Mouse (Mus musculus) gastrocnemius, adult 18-20 months (tissue): ENCODE measurements around the gene Eps8l1. TPM values are rescaled to one million over a fixed set of nuclear protein-coding genes. Genes with fewer than 3 reads are reported as not detected.
"Not testable (repeated sequence)": the region's sequence is repeated elsewhere in the genome, so short reads cannot be mapped to it uniquely, and the experiment has no call there.

Source experiments
- DNase-seq: peaks from one replicate; pipeline ENCODE4 v3.0.0; 2021; ENCODE audit warnings: low spot score
- long read RNA-seq, 2 experiments: library from polyadenylated mRNA; stranded (forward); transcript quantifications; one replicate each; pipeline ENCODE4 v2.0.0; 2021
- total RNA-seq, 2 experiments: library from RNA; stranded (reverse); gene quantifications; 2 replicates each; pipeline ENCODE4 v1.2.3; 2021

Gene Eps8l1
- total RNA-seq = 1 to 10 TPM; 1.9 to 3.5 TPM
- long read RNA-seq, experiment 1 = 0 reads
- long read RNA-seq, experiment 2, partial matches to known transcripts = 1 of 2 reads
- long read RNA-seq, experiment 2, other reads (novel, unspliced or antisense) = 0 of 2 reads

DNA sequence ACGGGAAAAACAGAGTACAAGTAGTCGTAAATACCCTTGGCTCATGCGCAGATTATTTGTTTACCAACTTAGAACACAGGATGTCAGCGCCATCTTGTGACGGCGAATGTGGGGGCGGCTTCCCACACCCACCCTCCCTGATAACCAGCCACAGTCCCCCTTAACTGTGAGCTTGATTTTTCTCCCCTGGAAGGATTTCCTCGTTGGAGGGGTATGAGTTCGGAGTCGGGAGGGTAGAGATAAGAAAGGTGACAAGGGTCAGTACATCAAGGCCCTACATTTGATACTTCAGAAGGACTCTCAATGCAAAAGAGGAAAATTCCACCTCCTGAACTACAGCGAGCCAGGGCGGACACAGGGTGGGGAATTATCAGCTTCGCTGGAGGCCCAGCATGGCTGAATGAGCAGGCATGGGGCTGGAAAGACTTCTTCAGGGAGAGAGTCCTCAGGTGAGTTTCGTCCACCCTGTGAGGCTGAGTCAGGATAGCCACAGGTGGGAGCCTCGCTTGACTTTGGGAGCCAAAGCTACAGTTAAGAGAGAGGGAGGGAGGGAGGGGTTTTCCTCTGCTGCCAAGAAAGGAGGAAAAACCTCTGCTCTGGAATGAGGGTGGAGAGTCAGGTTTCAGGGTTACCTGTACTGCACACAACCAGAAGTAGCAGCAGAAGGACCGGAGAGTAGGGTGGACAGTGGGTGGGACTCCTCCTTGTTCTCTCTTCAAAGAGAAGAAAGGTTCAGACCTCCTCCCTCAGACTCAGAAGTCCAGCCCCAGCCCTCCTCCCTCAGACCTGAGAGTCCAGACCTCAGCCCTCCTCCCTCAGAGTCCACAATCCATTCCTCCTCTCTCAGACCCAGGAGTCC, at the start of gene Eps8l1:
Gene Eps8l1, plus strand, starts transcription at position 99 of the 859 bp plus-strand sequence.
- DNase-seq = no peak

- not testable (repeated sequence) for DNase-seq
These were observed 48.1 kb upstream of the Eps8l1 start for GRCm38 (mm10) chr7:4412406-4412805.

DNA sequence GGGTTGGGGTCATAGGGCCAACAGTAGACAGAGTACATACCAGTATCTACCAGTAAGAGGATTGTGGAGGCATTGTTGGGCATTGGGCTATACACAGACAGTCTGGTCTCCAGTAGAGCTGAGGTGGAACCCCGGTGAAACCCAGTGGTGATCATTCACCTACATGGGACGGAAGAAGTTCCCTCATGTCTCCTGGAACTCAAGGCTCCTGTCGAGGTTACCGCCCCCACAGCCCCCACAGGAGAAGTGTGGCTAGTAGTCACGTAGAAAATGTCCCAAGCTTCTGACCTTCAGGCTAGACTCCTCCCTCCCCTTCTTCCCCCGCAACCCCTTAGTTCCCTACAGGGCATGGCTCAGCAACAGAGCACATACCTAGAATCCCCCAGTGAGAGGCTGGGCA, 40.8 kb upstream of the Eps8l1 start:
- DNase-seq = no peak

DNA sequence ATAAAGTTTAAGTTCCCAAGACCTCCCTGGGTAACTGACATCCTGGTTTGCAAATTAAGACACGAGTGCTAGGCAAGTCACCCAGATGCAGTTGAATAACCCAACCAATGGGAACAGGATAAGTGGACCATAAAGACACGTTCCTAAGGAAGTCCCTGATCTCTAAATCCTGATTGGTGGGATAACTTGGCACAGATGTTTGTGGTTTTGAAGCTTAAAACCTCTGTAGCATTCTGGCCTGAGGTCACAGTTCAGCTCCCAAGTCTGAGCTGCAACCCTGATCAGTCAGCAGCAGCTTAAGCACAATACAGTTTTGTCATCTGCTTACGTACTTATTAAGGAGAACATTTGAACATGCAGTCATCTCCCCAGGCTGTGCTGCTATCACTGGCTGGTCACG, 40.2 kb upstream of the Eps8l1 start:
- DNase-seq = no peak

DNA sequence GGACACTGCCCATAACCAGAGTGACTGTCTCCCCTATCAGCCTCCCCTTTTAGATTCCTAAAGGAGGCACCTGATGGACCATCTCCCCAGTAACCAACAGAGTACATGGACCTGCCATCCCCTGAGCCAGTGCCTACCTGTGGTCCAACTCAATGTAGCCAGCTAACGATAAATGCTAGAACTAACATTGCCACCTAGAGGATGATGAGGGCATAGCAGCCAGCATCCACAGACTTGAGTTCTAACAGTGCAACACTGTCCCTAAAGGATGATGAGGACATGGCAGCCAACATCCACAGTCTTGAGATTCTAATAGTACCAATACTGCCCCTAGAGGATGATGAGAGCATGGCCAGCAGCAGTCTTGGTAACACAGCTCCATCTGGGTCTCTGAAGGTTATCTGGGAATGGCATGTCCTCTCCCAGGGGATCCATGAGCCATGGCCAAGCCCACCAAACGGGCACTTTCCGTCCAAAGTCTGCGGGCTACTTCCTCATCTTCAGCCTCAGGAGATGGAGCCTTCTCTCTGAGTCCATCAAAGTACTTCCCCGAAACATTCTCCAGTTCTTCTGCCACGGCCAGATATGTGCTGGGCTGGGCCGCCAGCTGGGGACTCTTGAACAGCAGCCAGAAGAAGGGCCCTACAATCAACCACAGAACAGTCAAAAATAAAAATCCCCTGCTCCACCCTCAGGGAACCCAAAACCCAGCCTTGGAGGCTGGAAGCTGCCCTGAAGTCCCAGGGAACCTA, 33.1 kb upstream of the Eps8l1 start:
- peak; percentile 89 for DNase-seq

GRCm38 (mm10) chr7:4430246-4430844, 30.1 kb upstream of the Eps8l1 start:
- DNase-seq = no peak

GRCm38 (mm10) chr7:4431548-4431947, 28.9 kb upstream of the Eps8l1 start:
- DNase-seq = peak; percentile 60

DNA sequence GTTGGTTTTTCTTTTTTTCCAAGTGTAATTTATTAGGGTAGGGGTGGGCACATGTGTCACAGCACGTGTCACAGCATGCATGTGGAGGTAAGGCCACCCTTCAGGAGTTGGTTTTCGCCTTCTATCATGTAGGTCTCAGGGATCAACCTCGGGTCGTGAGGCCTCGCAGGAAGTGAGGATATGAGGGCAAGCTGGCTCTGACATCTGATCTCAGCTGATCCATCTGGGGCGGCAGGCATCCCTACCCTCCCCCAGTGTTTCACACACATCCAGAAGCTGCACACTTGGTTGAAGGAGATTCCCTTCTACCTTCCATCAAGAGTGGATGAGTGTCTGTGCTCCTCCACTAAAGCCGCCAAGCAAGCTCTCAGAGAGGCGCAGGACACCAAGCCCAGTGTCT, 28.4 kb upstream of the Eps8l1 start:
- no peak for DNase-seq

DNA sequence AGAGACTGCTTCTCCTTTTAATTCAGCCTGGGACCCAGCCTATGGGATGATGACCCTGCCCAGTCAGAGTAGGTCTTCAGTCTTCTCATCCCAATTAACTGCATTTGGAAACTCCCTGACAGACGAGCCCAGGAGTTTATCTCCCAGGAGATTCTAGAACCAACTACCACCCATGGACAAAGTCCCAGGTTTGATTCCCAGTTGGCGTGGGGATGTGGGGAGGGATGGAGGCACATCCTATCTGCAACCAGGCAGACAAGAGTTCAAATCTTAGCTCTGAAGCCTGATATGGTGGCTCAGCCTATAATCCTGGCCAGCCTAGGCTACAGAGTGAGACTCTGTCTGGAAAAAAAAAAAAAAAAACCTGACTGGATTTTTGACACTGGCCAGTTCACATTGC, 22.8 kb upstream of the Eps8l1 start:
- DNase-seq = no peak

- DNase-seq = no peak
These were observed 19.9 kb upstream of the Eps8l1 start for GRCm38 (mm10) chr7:4440549-4440948.

DNA sequence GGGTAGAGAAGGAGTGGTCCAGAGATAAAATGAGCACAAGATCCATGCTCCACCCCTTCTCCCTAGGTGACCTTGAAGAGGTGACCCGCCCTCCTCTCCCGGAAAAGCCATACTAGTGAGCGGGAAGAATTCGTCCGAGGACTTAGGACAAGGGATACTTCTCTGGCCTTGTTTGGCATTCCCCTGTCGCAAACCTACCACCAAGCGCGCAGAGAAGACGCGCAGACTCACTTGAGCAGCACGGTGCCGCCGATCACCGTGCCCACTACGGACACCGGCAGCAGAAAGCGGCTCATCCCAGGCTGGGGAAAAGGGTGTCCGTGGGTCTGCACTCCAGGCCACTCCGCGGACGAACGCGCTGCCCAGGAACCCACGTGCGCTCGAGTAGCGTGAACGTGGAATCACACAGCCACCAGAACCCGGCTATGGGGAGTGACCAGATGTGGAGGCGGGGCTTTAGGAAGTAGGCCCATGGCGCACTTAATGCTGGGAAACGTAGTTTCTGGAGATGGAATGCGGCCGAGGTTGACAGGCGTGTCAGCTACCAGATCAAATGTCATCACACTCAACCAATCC, 15.2 kb upstream of the Eps8l1 start, which contains the start of gene Rdh13:
Gene Rdh13, minus strand, starts transcription at position 434 of the 576 bp plus-strand sequence.
- DNase-seq = peak; percentile 95

- DNase-seq = no peak
These were observed 13.3 kb upstream of the Eps8l1 start for GRCm38 (mm10) chr7:4447138-4447537.

- DNase-seq = no peak
These were observed 12.0 kb upstream of the Eps8l1 start for GRCm38 (mm10) chr7:4448439-4448838.

- no peak for DNase-seq
These were observed 11.3 kb upstream of the Eps8l1 start for GRCm38 (mm10) chr7:4449211-4449610.

DNA sequence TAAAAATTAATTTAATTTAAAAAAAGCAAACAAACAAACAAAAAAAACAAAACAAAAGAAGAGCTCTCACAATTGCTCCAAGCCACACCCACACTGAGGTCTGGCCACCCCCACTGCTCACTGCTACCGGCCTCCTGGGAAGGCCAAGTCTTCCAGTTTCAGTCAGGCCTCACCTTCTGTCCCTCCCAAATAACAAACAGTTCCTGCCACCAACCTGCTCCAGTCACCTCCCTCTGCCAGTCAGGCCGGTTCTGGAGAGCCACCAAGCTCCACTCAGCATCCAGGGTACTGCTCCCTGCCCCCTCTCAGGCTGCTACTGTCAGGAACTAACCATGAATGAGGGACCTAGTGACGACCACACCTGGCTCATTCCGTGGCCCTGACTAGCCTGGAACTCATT, 7.8 kb upstream of the Eps8l1 start:
- DNase-seq = no peak

DNA sequence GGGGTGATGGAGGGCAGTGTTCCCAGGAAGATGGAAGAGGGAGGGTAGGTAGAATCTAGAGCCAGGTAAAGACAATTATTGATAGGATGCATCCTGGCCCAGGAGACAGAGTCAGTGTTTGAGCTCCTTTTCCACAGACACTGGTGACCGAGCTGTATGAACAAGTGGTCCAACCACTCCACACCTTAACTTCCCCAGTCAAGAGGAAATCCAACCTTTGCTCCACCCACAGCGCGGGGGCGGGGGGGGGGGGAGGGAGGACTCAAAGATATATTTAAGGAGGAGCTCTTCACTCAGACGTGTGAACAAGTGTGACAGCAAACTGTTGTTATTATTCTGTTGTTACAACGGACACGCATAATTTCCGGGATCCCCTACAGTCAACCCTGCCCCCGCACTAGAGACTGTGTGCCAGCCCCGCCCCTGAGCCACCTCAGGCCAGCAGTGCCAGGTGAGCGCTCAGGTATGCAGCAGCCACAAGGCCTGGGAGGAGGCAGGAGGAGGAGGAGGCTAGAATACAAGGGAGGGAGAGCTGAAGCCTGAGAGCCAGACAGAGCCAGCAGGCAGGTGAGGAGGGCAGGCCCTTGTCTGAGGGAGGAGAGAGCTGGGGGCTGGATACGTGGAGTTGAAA, 3.8 kb downstream of the Eps8l1 start:
- no peak for DNase-seq

- DNase-seq = no peak
These were observed 7.3 kb downstream of the Eps8l1 start for GRCm38 (mm10) chr7:4467801-4468200.

GRCm38 (mm10) chr7:4470275-4471178, 10.1 kb downstream of the Eps8l1 start:
- peak; percentile 54 for DNase-seq

DNA sequence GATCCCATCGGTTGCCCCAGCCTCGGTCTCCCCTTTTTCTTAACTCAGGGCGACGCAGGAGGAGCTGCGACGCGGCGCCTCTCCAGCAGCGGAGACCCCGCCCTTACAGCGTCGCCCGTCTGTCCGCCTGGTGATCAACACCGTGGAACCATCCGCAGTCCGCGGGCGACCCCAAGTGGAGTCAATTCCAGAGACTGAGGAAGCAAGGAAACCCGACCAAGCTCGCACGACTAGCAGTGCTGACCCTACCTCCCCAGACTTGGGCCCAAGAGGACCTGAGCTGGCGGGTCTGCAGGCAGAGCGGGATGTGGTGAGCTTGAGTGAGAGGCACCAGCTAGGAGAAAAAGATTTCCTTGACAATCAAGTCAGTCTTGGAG, 10.7 kb downstream of the Eps8l1 start:
- DNase-seq = peak; percentile 75

GRCm38 (mm10) chr7:4473940-4474339, 13.5 kb downstream of the Eps8l1 start:
- no peak for DNase-seq
